Mouse (Mus musculus) C2C12 (cell line): ENCODE measurements around the gene Tmc8. TPM values are rescaled to one million over a fixed set of nuclear protein-coding genes. Genes with fewer than 3 reads are reported as not detected.
A peak's percentile ranks its signal among the peaks of the same experiment; 100 is the strongest.
"Not testable (repeated sequence)": the region's sequence is repeated elsewhere in the genome, so short reads cannot be mapped to it uniquely, and the experiment has no call there.

Experiments used
- H3K27me3 ChIP-seq: one replicate; pipeline ENCODE4 v1.6.1; 2011; ENCODE audit not compliant: control insufficient read depth, insufficient read depth, insufficient read length
- H3K36me3 ChIP-seq: one replicate; pipeline ENCODE4 v1.6.1; 2011; ENCODE audit not compliant: control insufficient read depth, insufficient read depth
- H3K4me3 ChIP-seq: one replicate; pipeline ENCODE4 v1.5.1; 2011; ENCODE audit warnings: mild to moderate bottlenecking, control low read depth; ENCODE audit not compliant: poor library complexity, insufficient read depth, severe bottlenecking
- H3K79me2 ChIP-seq: one replicate; pipeline ENCODE4 v1.6.1; 2011; ENCODE audit not compliant: control insufficient read depth, insufficient read depth
- H3K79me3 ChIP-seq: one replicate; pipeline ENCODE4 v1.6.1; 2011; ENCODE audit warnings: low read depth, control low read depth
- H3ac ChIP-seq: one replicate; pipeline ENCODE3; 2011; ENCODE audit warnings: low read depth; ENCODE audit not compliant: control insufficient read depth, insufficient read length
- CEBPB ChIP-seq: IDR thresholded peaks from one replicate; pipeline ENCODE4 v1.6.1; 2011; ENCODE audit warnings: low read depth, mild to moderate bottlenecking, control low read depth, moderate library complexity
- CTCF ChIP-seq: IDR thresholded peaks from one replicate; pipeline ENCODE4 v1.5.1; 2011; ENCODE audit not compliant: control insufficient read depth, insufficient read depth, insufficient read length
- FOSL1 ChIP-seq: IDR thresholded peaks from one replicate; pipeline ENCODE4 v1.8.0; 2011; ENCODE audit warnings: mild to moderate bottlenecking, low read length; ENCODE audit not compliant: poor library complexity, insufficient read depth, severe bottlenecking
- MAX ChIP-seq: IDR thresholded peaks from one replicate; pipeline ENCODE4 v1.6.1; 2011; ENCODE audit warnings: mild to moderate bottlenecking, control low read depth
- MYOD1 ChIP-seq: IDR thresholded peaks from one replicate; pipeline ENCODE4 v1.6.1; 2011; ENCODE audit warnings: low read depth; ENCODE audit not compliant: control insufficient read depth, insufficient read length
- MYOG ChIP-seq: IDR thresholded peaks from one replicate; pipeline ENCODE4 v1.6.1; 2011; ENCODE audit not compliant: control insufficient read depth, insufficient read length; ENCODE audit errors: extremely low read depth
- USF1 ChIP-seq: IDR thresholded peaks from one replicate; pipeline ENCODE4 v1.6.1; 2011; ENCODE audit warnings: low read depth, mild to moderate bottlenecking, control low read depth, moderate library complexity
- polyA plus RNA-seq: library from polyadenylated mRNA; unstranded; fragments of >200 nt; fragmentation: generic; extraction: Trizol; gene quantifications from one replicate; pipeline ENCODE4 v1.2.1, GENCODE M21; 2012; ENCODE audit warnings: missing spikeins

Gene Tmc8
- polyA plus RNA-seq, 1 experiment = 0.09 TPM

GRCm38 (mm10) chr11:117803166-117803688 lies 21.4 kb downstream of the Tmc8 start:
- Histone ChIP-seq H3K27me3 (no peaks in the 10 kb centered on the region), H3K4me3 (no peak overlapping the region), H3K36me3 (no peaks in the 10 kb centered on the region), H3ac (no peak overlapping the region), H3K79me2 (no peaks in the 10 kb centered on the region), H3K79me3 (no peaks in the 10 kb centered on the region)
- TF ChIP-seq MYOG (no peak), CEBPB (no peak)

DNA sequence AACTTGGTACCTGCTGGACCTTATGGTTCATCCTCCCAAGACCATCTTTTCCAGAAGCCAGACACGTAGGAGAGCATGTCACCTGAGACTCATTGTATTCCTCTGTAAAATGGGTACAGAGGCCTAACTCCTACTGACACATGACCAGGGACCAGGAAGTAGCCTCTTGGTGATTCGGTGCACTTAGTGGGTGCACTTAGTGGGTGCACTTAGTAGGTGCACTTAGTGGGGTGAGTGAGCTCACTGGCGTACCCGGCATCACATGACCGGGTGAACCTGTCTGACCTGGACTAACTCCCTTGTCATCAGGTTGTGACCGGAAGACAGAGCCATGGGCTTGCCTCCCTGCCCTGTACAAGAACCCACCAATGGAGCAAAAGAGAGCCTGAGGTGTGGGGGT lies 24.9 kb downstream of the Tmc8 start:
- Histone ChIP-seq H3ac (no peak overlapping the region), H3K27me3 (no peaks in the 10 kb centered on the region), H3K4me3 (no peak overlapping the region), H3K36me3 (peaks cover 6% of the 10 kb centered on the region), H3K79me2 (peaks cover 24% of the 10 kb centered on the region), H3K79me3 (peaks cover 8% of the 10 kb centered on the region)
- TF ChIP-seq CTCF (no peak), USF1 (no peak)

DNA sequence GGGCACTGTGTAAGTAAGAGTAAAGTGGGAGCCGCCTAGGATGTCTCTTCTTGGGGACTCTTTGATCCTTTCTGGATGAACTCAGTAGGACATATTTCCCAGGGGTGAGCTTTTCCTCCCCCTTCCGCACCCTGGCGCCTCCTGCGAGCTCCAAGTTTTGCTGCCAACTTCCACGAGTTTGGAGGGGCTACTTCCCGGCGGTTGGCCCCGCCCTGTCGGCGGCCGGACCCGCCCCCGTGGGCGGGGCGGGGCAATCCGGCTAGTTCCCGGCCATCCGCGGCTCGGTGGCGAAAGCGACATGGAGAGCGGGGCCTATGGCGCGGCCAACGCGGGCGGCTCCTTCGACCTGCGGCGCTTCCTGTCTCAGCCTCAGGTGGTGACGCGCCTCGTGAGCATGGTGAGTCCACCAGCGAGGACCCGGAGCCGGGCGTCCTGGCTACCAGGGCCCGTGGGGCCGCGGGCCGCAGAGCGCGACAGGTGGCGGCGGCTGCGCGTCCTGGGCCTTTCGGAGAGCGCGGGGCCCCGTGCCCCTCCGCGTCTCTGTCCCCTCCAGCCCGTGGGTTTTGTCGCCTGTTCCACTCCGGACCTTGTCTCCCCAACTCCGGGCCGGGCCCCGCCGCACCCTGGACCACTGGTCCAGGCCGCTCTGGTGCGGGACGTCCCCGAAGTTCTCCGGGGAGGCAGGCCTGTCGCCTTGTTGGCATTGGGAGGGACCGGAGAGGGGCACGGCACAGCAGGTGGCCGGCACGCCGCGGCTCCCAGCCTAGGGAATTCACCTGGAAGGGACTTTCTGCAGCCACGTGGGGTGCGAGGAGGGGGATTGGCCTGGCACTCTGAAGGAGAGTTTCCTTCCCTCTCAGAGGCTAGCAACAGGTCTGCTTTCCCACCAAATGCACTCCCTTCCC lies 27.8 kb downstream of the Tmc8 start, which contains the start of the genes Gm20708 and Syngr2:
Gene Gm20708, plus strand, starts transcription at position 262 of the 905 bp plus-strand sequence.
Gene Syngr2, plus strand, starts transcription at position 262 of the 905 bp plus-strand sequence.
- Histone ChIP-seq H3K27me3 (no peaks in the 10 kb centered on the region), H3ac (peak within 1 kb of the TSS; percentile 78), H3K4me3 (peak within 1 kb of the TSS; percentile 93), H3K36me3 (peaks cover 30% of the 10 kb centered on the region), H3K79me3 (peaks cover 25% of the 10 kb centered on the region), H3K79me2 (peaks cover 53% of the 10 kb centered on the region)
- TF ChIP-seq FOSL1 = no peak
- no peak for TF ChIP-seq MYOG
- TF ChIP-seq MAX = no peak
- TF ChIP-seq MYOD1 = no peak

DNA sequence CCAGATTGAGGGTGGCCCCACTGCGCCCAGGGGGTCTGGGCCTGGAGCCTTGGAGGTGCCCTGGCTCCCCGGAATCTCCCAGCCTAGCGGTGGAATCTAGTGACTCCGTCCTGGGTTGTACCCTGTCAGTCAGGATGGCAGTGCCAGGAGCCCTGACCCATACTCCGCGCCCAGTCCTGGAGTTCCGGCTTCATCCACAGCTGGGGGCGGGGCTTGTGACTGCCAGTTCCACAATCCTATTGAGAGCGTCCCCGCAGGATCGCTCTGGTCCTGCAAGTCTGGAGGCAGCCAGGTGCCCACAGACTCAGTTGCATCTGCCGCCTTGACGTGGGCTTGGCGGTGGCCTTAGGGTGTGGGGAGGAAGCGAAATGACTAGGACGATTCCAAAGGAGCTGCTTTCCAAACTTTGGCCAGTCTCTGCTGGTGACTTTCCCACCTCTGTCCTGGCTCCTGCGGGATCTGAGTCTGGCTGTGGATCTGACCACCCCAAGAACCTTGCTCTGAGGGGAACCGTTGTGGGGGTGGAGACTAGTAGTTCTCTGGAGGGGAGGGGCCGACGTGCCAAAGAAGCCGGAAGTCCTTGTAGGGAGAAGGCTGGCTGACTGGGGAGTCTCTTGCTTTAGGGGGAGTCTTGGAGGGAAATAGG lies 28.6 kb downstream of the Tmc8 start:
- Histone ChIP-seq H3K36me3 (peaks cover 38% of the 10 kb centered on the region), H3K27me3 (no peaks in the 10 kb centered on the region), H3K79me3 (peaks cover 25% of the 10 kb centered on the region), H3ac (peak overlapping the region; percentile 78), H3K79me2 (peaks cover 62% of the 10 kb centered on the region), H3K4me3 (peak overlapping the region; percentile 93)
- TF ChIP-seq CTCF = no peak
- no peak for TF ChIP-seq MAX
- no peak for TF ChIP-seq USF1
- no peak for TF ChIP-seq FOSL1
- no peak for TF ChIP-seq CEBPB
- peak; percentile 13 for TF ChIP-seq MYOD1
- no peak for TF ChIP-seq MYOG

DNA sequence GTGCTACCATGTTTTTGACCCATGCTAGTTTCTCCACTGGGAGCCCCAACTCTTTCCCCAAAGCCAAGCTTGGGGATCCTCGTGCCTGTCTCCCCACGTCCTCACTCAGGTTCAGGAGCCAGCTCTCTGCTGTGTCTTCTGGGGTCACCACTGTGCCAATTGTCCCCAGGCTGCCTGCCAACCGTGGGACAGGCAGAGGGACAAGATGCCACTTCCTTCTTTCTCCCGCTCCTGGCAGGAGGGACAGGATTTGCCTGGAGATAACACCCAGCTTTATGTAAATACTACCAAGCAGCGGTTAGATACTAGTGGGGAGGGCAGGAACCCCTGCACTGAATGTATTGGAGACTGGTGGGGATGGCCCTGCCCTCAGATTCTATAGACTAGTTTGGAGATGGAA lies 32.0 kb downstream of the Tmc8 start:
- Histone ChIP-seq H3K27me3 (no peaks in the 10 kb centered on the region), H3K36me3 (peaks cover 68% of the 10 kb centered on the region), H3K79me2 (peaks cover 92% of the 10 kb centered on the region), H3K79me3 (peaks cover 41% of the 10 kb centered on the region), H3K4me3 (no peak overlapping the region), H3ac (no peak overlapping the region)
- no peak for TF ChIP-seq CTCF
- no peak for TF ChIP-seq FOSL1
- TF ChIP-seq MYOG = no peak
- no peak for TF ChIP-seq MYOD1
- no peak for TF ChIP-seq USF1
- no peak for TF ChIP-seq CEBPB
- TF ChIP-seq MAX = no peak

- no peak overlapping the region for H3K4me3 ChIP-seq
- no peak overlapping the region for H3ac ChIP-seq
- H3K36me3 ChIP-seq = peaks cover 78% of the 10 kb centered on the region
- no peak for TF ChIP-seq CEBPB
- TF ChIP-seq MYOG = no peak
- no peak for TF ChIP-seq MAX
- no peak for TF ChIP-seq USF1
- TF ChIP-seq MYOD1 = no peak
- TF ChIP-seq FOSL1 = no peak
- TF ChIP-seq CTCF = no peak
- no peaks in the 10 kb centered on the region for H3K27me3 ChIP-seq
- H3K79me2 ChIP-seq = peaks cover 96% of the 10 kb centered on the region
- H3K79me3 ChIP-seq = peaks cover 50% of the 10 kb centered on the region
Observed at GRCm38 (mm10) chr11:117814704-117815366, 33.0 kb downstream of the Tmc8 start.

DNA sequence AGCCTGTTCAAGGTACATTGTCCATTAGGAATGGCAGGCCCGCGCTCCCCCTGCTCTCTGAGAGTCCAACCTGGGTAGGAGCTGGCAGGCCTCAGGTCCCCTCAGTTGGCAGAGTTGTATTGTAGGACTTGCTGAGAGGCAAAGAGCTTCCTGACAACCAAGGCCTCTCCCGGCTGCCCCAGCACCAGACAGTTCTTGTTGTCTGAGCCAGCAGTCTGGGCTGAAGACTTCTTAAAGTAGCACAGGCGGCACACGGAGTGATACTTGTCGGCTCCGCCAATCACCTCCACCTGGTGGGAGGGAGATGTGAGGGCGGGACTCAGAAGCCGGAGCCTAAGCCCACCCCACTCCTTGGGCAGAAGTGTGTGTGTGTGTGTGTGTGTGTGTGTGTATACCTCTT lies 34.0 kb downstream of the Tmc8 start:
- peaks cover 59% of the 10 kb centered on the region for H3K79me3 ChIP-seq
- peaks cover 97% of the 10 kb centered on the region for H3K79me2 ChIP-seq
- not testable (repeated sequence) for H3ac ChIP-seq, H3K4me3 ChIP-seq, H3K27me3 ChIP-seq
- H3K36me3 ChIP-seq = peaks cover 88% of the 10 kb centered on the region
